Mouse (Mus musculus) forebrain, postnatal 0 days (tissue): Measurements from ENCODE around the gene Fars2. TPM values are rescaled to one million over a fixed set of nuclear protein-coding genes. Genes with fewer than 3 reads are reported as not detected.

ENCODE experiments used
- ATAC-seq: fragments of 200-750 bp; cut with Nextera tagmentation; 2 replicates; pipeline ENCODE4 v1.8.0; 2017; ENCODE audit warnings: mild to moderate bottlenecking, moderate library complexity
- DNase-seq: peaks from one replicate; pipeline ENCODE4 v3.0.0-alpha.2; 2015
- H3K27ac ChIP-seq: fragments of 300-500 bp; sonication (generic); 2 replicates; pipeline ENCODE4 v1.5.1; 2014; ENCODE audit warnings: low read depth, mild to moderate bottlenecking, antibody characterized with exemption, low read length, moderate library complexity, mixed read lengths
- H3K27me3 ChIP-seq: fragments of 300-500 bp; sonication (generic); 2 replicates; pipeline ENCODE4 v1.6.1; 2014; ENCODE audit warnings: mild to moderate bottlenecking, low read length, mixed read lengths; ENCODE audit not compliant: insufficient read depth
- H3K36me3 ChIP-seq: fragments of 300-500 bp; sonication (generic); 2 replicates; pipeline ENCODE4 v1.6.1; 2014; ENCODE audit warnings: mild to moderate bottlenecking, moderate library complexity; ENCODE audit not compliant: insufficient read depth
- H3K4me1 ChIP-seq: fragments of 300-500 bp; sonication (generic); 2 replicates; pipeline ENCODE4 v1.6.1; 2014; ENCODE audit warnings: antibody characterized with exemption; ENCODE audit not compliant: insufficient read depth
- H3K4me2 ChIP-seq: fragments of 300-500 bp; sonication (generic); 2 replicates; pipeline ENCODE4 v1.6.1; 2014; ENCODE audit warnings: low read depth, mild to moderate bottlenecking, moderate library complexity
- H3K4me3 ChIP-seq: fragments of 300-500 bp; sonication (generic); 2 replicates; pipeline ENCODE4 v1.5.1; 2014; ENCODE audit warnings: low read depth, low read length, mixed read lengths
- H3K9ac ChIP-seq: fragments of 300-500 bp; sonication (generic); 2 replicates; pipeline ENCODE4 v1.6.1; 2014; ENCODE audit warnings: mild to moderate bottlenecking
- H3K9me3 ChIP-seq: fragments of 300-500 bp; sonication (generic); 2 replicates; pipeline ENCODE4 v1.6.1; 2016; ENCODE audit warnings: low read length
- CTCF ChIP-seq: sonication (generic); IDR thresholded peaks from 2 replicates; pipeline ENCODE4 v1.5.1; 2016; ENCODE audit warnings: antibody characterized with exemption, control low read depth, low read depth
- WGBS: fragments of 180-500 bp; shearing (Covaris S2); extraction: QIAGEN DNeasy Blood & Tissue Kit; methylation state at CpG from one replicate; pipeline ENCODE4 v1.1.7; 2014; 5-methylcytosine and 5-hydroxymethylcytosine counted together
- polyA plus RNA-seq: library from polyadenylated mRNA; unstranded; fragments of >200 nt; fragmentation: Nextera tagmentation; extraction: Ambion mirVana; gene quantifications from 2 replicates; pipeline ENCODE4 v1.2.1, GENCODE M21; 2015
- total RNA-seq: library from RNA; depleted of rRNA; stranded (reverse); fragments of >200 nt; gene quantifications from 2 replicates; pipeline ENCODE4 v1.2.3, GENCODE M21; 2014; rRNA removed

Fars2 gene
- total and polyA plus RNA-seq, 2 experiments from 2014 or later, result 29.9 to 35.5 TPM

DNA sequence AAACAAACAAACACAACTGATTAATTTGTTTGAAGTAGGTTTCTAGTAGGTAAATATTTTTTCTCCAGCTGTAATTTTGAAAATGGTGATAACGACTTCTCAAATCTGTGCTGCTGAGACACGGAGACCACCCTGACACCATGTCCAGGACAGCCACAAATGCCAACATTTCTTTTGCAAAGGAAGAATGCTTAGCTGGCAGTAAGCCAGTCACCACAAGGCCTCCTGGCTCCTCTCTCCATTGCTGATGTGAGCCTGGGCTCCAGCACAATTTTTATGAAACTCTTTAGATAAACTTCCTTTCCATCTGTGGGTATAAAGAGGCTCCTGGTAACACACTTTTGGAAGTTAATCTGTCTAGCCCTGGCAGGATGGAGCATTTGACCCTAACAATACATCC is 632.8 kb downstream of the Fars2 start:
- Histone ChIP-seq H3K36me3 (no peaks in the 10 kb centered on the region), H3K4me2 (no peak overlapping the region), H3K9ac (no peak overlapping the region), H3K9me3 (no peaks in the 10 kb centered on the region), H3K4me3 (no peak overlapping the region), H3K4me1 (no peaks in the 10 kb centered on the region; the same call in 1 of the 2 replicates), H3K27me3 (no peaks in the 10 kb centered on the region), H3K27ac (no peak overlapping the region)
- WGBS, result 33% methylated on average over 2 of the region's 2 CpGs
- DNase-seq, result no peak
- TF ChIP-seq CTCF, result no peak
- no peak for ATAC-seq

DNA sequence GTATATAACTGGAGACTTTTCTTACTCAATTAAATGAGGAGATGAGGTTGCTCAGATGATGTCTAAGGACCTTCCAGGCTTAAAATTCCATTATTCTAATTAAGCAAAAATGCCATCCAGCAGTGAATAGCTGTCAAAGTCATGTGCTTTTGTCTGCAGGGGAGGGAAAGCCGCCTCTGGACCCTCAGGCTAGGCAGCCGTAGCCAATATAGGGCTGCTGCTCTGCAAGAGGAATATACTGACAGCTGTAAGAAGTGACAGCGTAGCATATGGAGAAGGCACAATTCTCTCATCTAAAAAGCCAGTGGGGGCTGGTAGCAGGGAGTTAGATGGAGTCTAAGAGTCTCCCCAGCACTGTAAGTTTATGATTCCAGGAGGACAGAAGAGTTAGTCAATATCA is 634.6 kb downstream of the Fars2 start:
- Histone ChIP-seq H3K36me3 (no peaks in the 10 kb centered on the region), H3K4me2 (no peak overlapping the region), H3K9ac (no peak overlapping the region), H3K4me3 (no peak overlapping the region), H3K27me3 (no peaks in the 10 kb centered on the region), H3K27ac (no peak overlapping the region), H3K9me3 (no peaks in the 10 kb centered on the region), H3K4me1 (no peaks in the 10 kb centered on the region; the same call in 1 of the 2 replicates)
- ATAC-seq, result 0 out of 2 replicates have a peak, but pooled peaks have one; percentile 25
- no peak for DNase-seq
- 43% methylated on average over 3 of the region's 3 CpGs for whole genome bisulfite sequencing
- no peak for TF ChIP-seq CTCF

DNA sequence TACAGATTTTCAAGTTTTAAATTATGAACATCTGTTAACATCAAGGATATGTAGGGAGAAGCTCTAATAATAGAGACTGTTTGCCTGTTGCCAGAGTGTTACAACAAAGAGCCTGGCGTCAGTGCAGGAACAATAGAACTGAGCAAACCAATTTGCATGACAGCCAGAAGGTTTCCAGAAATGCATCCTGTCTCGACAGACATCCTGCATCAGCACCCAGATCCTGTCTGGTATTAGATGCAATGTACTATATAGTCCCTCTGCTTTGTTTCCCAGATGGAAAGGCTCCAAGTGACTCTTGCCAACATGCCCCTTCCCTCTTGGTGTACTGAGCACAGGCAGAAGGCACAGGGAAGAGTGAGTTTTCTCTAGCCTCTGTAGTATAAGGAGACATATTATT is 649.6 kb downstream of the Fars2 start:
- ATAC-seq, result peak; percentile 68
- no peak overlapping the region for H3K27ac ChIP-seq
- H3K36me3 ChIP-seq, result no peaks in the 10 kb centered on the region
- H3K4me1 ChIP-seq, result no peaks in the 10 kb centered on the region
- DNase-seq, result peak; percentile 53
- WGBS, result 16% methylated on average over 2 of the region's 2 CpGs
- H3K4me3 ChIP-seq, result no peak overlapping the region
- TF ChIP-seq CTCF, result no peak
- H3K27me3 ChIP-seq, result no peaks in the 10 kb centered on the region
- H3K4me2 ChIP-seq, result no peak overlapping the region
- no peak overlapping the region for H3K9ac ChIP-seq
- no peaks in the 10 kb centered on the region for H3K9me3 ChIP-seq

Other genes with a start within 250 kb of the Fars2 start
- 2.8 TPM in 2 replicates for gene Rpp40, start 211.1 kb upstream of the Fars2 start, total RNA-seq
- 8.6 and 9.3 TPM in 2 replicates for gene Rpp40, start 211.1 kb upstream of the Fars2 start, polyA plus RNA-seq
- 1.2 TPM in 2 replicates for gene Ppp1r3g, start 158.6 kb upstream of the Fars2 start, total RNA-seq
- gene Ppp1r3g, start 158.6 kb upstream of the Fars2 start, polyA plus RNA-seq, result 0.42 and 0.53 TPM in 2 replicates
- 16.7 and 19.5 TPM in 2 replicates for gene Lyrm4, start 114 bp downstream of the Fars2 start, total RNA-seq
- gene Lyrm4, start 114 bp downstream of the Fars2 start, polyA plus RNA-seq, result 58.0 and 66.7 TPM in 2 replicates